Mouse (Mus musculus) C2C12 (cell line): ENCODE results near the gene Myl4. TPM values are rescaled to one million over a fixed set of nuclear protein-coding genes. Genes with fewer than 3 reads are reported as not detected.
A peak's percentile ranks its signal among the peaks of the same experiment; 100 is the strongest.

Experiments used
- H3K27me3 ChIP-seq: one replicate; pipeline ENCODE4 v1.6.1; 2011; ENCODE audit not compliant: control insufficient read depth, insufficient read depth, insufficient read length
- H3K36me3 ChIP-seq: one replicate; pipeline ENCODE4 v1.6.1; 2011; ENCODE audit not compliant: control insufficient read depth, insufficient read depth
- H3K4me3 ChIP-seq: one replicate; pipeline ENCODE4 v1.5.1; 2011; ENCODE audit warnings: mild to moderate bottlenecking, control low read depth; ENCODE audit not compliant: poor library complexity, insufficient read depth, severe bottlenecking
- H3K79me2 ChIP-seq: one replicate; pipeline ENCODE4 v1.6.1; 2011; ENCODE audit not compliant: control insufficient read depth, insufficient read depth
- H3K79me3 ChIP-seq: one replicate; pipeline ENCODE4 v1.6.1; 2011; ENCODE audit warnings: low read depth, control low read depth
- H3ac ChIP-seq: one replicate; pipeline ENCODE3; 2011; ENCODE audit warnings: low read depth; ENCODE audit not compliant: control insufficient read depth, insufficient read length
- CEBPB ChIP-seq: IDR thresholded peaks from one replicate; pipeline ENCODE4 v1.6.1; 2011; ENCODE audit warnings: low read depth, mild to moderate bottlenecking, control low read depth, moderate library complexity
- CTCF ChIP-seq: IDR thresholded peaks from one replicate; pipeline ENCODE4 v1.5.1; 2011; ENCODE audit not compliant: control insufficient read depth, insufficient read depth, insufficient read length
- FOSL1 ChIP-seq: IDR thresholded peaks from one replicate; pipeline ENCODE4 v1.8.0; 2011; ENCODE audit warnings: mild to moderate bottlenecking, low read length; ENCODE audit not compliant: poor library complexity, insufficient read depth, severe bottlenecking
- MAX ChIP-seq: IDR thresholded peaks from one replicate; pipeline ENCODE4 v1.6.1; 2011; ENCODE audit warnings: mild to moderate bottlenecking, control low read depth
- MYOD1 ChIP-seq: IDR thresholded peaks from one replicate; pipeline ENCODE4 v1.6.1; 2011; ENCODE audit warnings: low read depth; ENCODE audit not compliant: control insufficient read depth, insufficient read length
- MYOG ChIP-seq: IDR thresholded peaks from one replicate; pipeline ENCODE4 v1.6.1; 2011; ENCODE audit not compliant: control insufficient read depth, insufficient read length; ENCODE audit errors: extremely low read depth
- USF1 ChIP-seq: IDR thresholded peaks from one replicate; pipeline ENCODE4 v1.6.1; 2011; ENCODE audit warnings: low read depth, mild to moderate bottlenecking, control low read depth, moderate library complexity
- polyA plus RNA-seq: library from polyadenylated mRNA; unstranded; fragments of >200 nt; fragmentation: generic; extraction: Trizol; gene quantifications from one replicate; pipeline ENCODE4 v1.2.1, GENCODE M21; 2012; ENCODE audit warnings: missing spikeins

Gene Myl4
- polyA plus RNA-seq, 1 experiment: 4.2 TPM

- no peaks in the 10 kb centered on the region for H3K27me3 ChIP-seq
- no peak overlapping the region for H3ac ChIP-seq
- TF ChIP-seq CEBPB (no peak), USF1 (no peak), MYOD1 (no peak), FOSL1 (no peak), MAX (no peak)
- no peaks in the 10 kb centered on the region for H3K79me3 ChIP-seq
- no peaks in the 10 kb centered on the region for H3K36me3 ChIP-seq
- peaks cover 30% of the 10 kb centered on the region for H3K79me2 ChIP-seq
- peak overlapping the region; percentile 44 for H3K4me3 ChIP-seq
Observed at GRCm38 (mm10) chr11:104609033-104609684, 58.7 kb downstream of the Myl4 start.

GRCm38 (mm10) chr11:104609733-104610132, 59.3 kb downstream of the Myl4 start:
- H3K36me3 ChIP-seq: no peaks in the 10 kb centered on the region

GRCm38 (mm10) chr11:104611579-104612151, 61.2 kb downstream of the Myl4 start:
- no peaks in the 10 kb centered on the region for H3K36me3 ChIP-seq
- H3K27me3 ChIP-seq: no peaks in the 10 kb centered on the region
- no peak overlapping the region for H3ac ChIP-seq
- peaks cover 30% of the 10 kb centered on the region for H3K79me2 ChIP-seq
- no peak overlapping the region for H3K4me3 ChIP-seq
- TF ChIP-seq USF1: peak; percentile 84
- TF ChIP-seq MAX: peak; percentile 96
- TF ChIP-seq MYOD1: peak; percentile 87
- no peak for TF ChIP-seq MYOG
- peak; percentile 93 for TF ChIP-seq FOSL1
- TF ChIP-seq CEBPB: no peak
- no peak for TF ChIP-seq CTCF
- H3K79me3 ChIP-seq: no peaks in the 10 kb centered on the region

More at GRCm38 (mm10) chr11:104609733-104610132, 59.3 kb downstream of the Myl4 start:
- Histone ChIP-seq H3K79me2 (peaks cover 30% of the 10 kb centered on the region), H3ac (no peak overlapping the region), H3K4me3 (no peak overlapping the region), H3K27me3 (no peaks in the 10 kb centered on the region), H3K79me3 (no peaks in the 10 kb centered on the region)
- TF ChIP-seq MYOD1: no peak
- no peak for TF ChIP-seq FOSL1
- TF ChIP-seq USF1: no peak
- no peak for TF ChIP-seq MAX
- no peak for TF ChIP-seq CTCF
- no peak for TF ChIP-seq CEBPB
- TF ChIP-seq MYOG: no peak

- Histone ChIP-seq H3K36me3 (no peaks in the 10 kb centered on the region), H3ac (no peak overlapping the region), H3K27me3 (no peaks in the 10 kb centered on the region), H3K79me2 (peaks cover 26% of the 10 kb centered on the region), H3K4me3 (no peak overlapping the region), H3K79me3 (no peaks in the 10 kb centered on the region)
- TF ChIP-seq MYOG: no peak
- no peak for TF ChIP-seq FOSL1
- TF ChIP-seq MAX: peak; percentile 58
- TF ChIP-seq CEBPB: no peak
- no peak for TF ChIP-seq USF1
- peak; percentile 92 for TF ChIP-seq MYOD1
- TF ChIP-seq CTCF: no peak
Observed at GRCm38 (mm10) chr11:104613551-104613950, 63.1 kb downstream of the Myl4 start.

GRCm38 (mm10) chr11:104614130-104614529, 63.7 kb downstream of the Myl4 start:
- H3ac ChIP-seq: peak overlapping the region; percentile 37
- H3K4me3 ChIP-seq: no peak overlapping the region
- H3K36me3 ChIP-seq: no peaks in the 10 kb centered on the region
- H3K79me3 ChIP-seq: no peaks in the 10 kb centered on the region
- H3K79me2 ChIP-seq: peaks cover 21% of the 10 kb centered on the region
- no peaks in the 10 kb centered on the region for H3K27me3 ChIP-seq
- TF ChIP-seq CEBPB: peak; percentile 29
- TF ChIP-seq FOSL1: no peak

- Histone ChIP-seq H3K79me3 (peaks cover 5% of the 10 kb centered on the region), H3K36me3 (no peaks in the 10 kb centered on the region), H3K79me2 (peaks cover 19% of the 10 kb centered on the region), H3ac (no peak overlapping the region), H3K4me3 (no peak overlapping the region), H3K27me3 (no peaks in the 10 kb centered on the region)
- no peak for TF ChIP-seq CEBPB
- TF ChIP-seq FOSL1: no peak
- no peak for TF ChIP-seq MYOD1
- no peak for TF ChIP-seq MYOG
- TF ChIP-seq USF1: no peak
- no peak for TF ChIP-seq CTCF
- TF ChIP-seq MAX: no peak
Observed at GRCm38 (mm10) chr11:104616182-104616581, 65.7 kb downstream of the Myl4 start.
